Mouse (Mus musculus): ENCODE results near the gene Traf3ip2.

Gene Traf3ip2

DNA sequence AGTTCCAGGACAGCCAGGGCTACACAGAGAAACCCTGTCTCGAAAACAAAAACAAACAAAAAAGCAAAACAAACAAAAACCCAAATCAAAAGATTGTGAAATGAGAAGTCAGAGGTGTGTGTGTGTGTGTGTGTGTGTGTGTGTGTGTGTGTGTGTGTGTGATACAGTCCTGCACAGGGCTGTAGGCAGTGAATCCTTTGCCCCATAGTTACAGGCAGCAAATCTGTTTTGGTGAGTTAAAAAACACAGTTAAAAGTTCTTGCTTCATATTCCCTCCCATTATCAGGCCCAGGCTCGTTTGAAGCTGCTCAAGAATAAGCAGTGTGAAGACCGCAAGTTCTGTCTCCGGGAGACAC, at the start of gene Traf3ip2:
Gene Traf3ip2 (plus strand): TSS at position 302 of the 356 bp plus-strand sequence.
- no peak for DNase-seq

DNA sequence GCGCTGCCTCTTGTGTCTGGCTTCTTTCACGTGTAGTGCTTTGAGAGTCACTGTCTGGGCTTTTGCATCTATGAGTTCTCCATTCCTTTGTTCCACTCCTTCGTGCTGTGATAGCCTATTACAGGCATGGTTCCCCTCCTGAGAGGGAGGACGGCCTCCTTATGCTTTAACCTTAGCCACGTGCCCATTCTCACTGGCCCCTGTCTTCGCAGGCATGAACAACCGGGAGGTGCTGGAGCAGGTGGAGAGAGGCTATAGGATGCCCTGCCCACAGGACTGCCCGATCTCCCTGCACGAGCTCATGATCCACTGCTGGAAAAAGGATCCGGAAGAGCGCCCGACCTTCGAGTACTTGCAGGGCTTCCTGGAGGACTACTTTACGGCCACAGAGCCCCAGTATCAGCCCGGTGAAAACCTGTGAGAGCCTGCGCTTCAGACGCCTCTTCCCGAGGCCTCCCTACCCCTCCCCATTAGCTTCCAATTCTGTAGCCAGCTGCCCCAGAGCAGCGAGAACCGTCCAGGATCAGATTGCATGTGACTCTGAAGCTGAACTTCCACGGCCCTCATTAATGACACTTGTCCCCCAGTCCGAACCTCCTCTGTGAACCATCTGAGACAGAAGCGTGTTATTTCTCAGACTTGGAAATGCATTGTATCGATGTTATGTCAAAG, 49.0 kb upstream of the Traf3ip2 start:
- no peak for DNase-seq

- DNase-seq = no peak
Measured at GRCm38 (mm10) chr10:39566901-39567300, 45.8 kb upstream of the Traf3ip2 start.

DNA sequence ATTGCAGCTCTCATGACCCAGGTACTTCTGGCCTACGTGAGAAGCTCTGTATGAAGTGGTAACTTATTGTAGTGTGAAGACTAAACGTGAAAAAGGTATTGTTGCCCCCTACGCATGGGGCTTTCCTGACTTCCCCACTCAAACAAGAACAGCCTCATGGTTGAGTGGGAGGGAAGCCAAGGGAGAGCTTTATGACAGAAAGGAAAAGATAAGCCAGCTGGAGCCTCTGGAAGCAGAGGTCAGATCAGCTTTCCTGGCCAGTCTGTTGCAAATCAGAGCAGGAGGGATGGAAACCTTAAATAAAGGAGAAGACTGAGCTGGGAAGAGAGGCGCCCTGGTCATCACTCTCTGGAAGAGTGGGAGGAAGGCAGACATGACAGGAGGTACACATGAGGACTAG, 43.7 kb upstream of the Traf3ip2 start:
- no peak for DNase-seq

- DNase-seq = no peak
Measured at GRCm38 (mm10) chr10:39571011-39571410, 41.7 kb upstream of the Traf3ip2 start.

- DNase-seq = no peak
Measured at GRCm38 (mm10) chr10:39572050-39572671, 40.6 kb upstream of the Traf3ip2 start.

GRCm38 (mm10) chr10:39572672-39573051, 40.1 kb upstream of the Traf3ip2 start:
- peak; percentile 78 for DNase-seq

DNA sequence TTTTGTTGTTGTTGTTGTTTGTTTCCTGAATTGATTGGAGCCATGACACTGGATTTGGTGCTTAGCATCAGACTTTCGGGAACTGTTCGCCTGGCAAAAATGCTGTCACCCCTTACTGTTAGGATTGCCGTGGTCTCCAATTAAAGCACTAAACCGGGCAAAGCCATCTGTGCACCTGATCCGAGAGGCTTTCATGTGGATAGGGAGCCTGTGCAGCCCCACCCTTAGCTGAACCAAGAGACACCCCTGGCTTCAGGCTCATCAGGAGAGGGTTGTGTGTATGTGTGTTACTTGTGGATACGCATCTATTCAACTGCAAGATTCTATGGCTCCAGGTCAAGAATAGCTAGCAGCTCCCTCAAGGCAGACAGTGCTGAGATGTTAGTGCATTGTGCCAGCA, 36.3 kb upstream of the Traf3ip2 start:
- no peak for DNase-seq

- DNase-seq = no peak
Measured at GRCm38 (mm10) chr10:39580477-39580876, 32.3 kb upstream of the Traf3ip2 start.

DNA sequence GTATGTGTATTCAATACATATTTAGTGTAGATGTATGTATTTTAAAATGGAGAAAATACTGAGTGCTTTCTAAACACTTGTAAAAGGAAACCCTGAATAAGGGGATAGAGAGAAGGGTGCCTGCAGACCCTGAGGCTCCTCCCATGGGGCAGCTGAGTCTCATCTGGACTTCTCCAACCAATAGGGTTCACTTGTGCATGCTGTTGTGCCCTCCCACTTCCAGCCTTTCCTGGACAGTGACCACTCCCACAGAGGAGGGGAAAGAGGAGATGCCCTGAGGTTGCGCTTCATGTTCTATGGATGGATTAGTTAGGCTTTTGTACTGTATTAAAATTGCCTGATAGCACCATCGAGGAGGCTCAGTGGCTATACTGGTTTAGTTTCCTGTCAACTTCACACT, 30.3 kb upstream of the Traf3ip2 start:
- DNase-seq = no peak

- peak; percentile 59 for DNase-seq
Measured at GRCm38 (mm10) chr10:39583718-39584117, 29.0 kb upstream of the Traf3ip2 start.

- no peak for DNase-seq
Measured at GRCm38 (mm10) chr10:39587290-39587925, 25.3 kb upstream of the Traf3ip2 start.

GRCm38 (mm10) chr10:39587973-39588746, 24.6 kb upstream of the Traf3ip2 start:
- no peak for DNase-seq

GRCm38 (mm10) chr10:39589765-39590546, 22.8 kb upstream of the Traf3ip2 start:
- DNase-seq = no peak

DNA sequence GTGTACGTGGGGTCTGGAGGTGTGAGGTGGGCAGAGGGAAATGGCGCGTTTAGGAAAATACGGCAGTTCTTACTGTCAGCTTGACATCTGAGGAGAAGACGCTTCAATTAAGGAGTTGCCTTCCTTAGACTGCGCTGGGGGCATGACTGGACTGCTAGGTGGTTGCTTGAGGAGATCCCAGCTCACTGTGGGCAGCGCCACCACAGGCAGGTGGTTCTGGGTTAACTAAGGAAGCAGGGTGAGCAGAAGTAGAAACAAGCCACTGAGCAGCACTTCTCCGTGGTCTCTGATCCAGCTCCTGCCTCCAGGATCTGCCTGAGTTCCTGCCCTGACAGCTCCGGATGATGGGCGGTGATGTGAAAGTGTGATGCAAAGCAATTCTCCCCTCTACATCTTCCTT, 22.1 kb upstream of the Traf3ip2 start:
- DNase-seq = no peak

- DNase-seq = no peak
Measured at GRCm38 (mm10) chr10:39592501-39592900, 20.2 kb upstream of the Traf3ip2 start.

GRCm38 (mm10) chr10:39594716-39595115, 18.0 kb upstream of the Traf3ip2 start:
- no peak for DNase-seq

GRCm38 (mm10) chr10:39595862-39596261, 16.9 kb upstream of the Traf3ip2 start:
- no peak for DNase-seq

DNA sequence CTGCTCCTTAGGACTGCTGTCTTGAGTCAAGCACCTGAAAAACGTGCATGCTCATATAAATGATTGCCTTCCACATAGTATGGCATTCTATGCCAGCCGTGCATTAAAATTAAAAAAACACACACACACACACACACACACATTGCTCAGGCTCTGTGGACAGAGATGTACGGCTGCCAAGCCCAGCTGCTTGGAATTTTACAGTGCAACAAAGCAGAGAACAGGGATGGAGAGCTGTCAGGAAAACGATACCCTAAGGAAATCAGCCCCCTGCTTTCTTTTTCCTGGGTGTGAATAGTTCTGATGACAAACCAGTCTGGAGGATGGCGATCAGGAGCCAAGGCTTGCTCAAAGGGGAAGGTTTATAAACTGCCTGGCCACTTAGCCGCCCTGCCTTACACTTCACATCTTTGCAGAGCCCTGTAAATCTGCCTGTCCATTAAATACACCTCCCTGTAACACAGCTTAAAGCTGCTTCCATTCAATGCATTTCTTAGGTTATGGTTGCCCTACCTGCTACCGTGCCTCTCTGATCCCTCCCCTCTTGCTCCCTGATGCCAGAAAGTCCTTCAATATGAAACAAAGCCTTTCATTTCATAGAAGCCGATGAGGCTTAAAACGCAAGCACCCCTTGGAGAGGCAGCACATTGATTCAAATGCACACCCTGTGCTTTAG, 15.5 kb upstream of the Traf3ip2 start:
- no peak for DNase-seq

DNA sequence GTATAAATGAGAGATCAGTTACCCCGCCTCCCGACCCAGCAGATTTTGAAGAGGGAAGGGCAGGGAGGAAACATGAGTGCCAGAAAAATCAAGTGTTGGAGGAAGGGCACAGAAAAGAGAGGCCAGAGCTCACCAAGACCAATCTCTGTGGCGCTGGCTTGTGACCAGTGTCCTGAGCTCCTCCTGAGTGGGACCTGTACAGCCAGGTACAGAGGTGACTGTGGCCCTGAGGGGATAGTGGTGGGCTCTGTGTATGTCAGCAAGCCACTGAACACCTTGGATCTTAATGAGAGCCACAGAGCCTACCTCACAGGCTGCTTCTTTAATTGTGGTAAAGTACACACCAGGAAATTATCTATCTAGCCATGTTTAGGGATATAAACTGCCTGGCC, 14.9 kb upstream of the Traf3ip2 start:
- no peak for DNase-seq

- no peak for DNase-seq
Measured at GRCm38 (mm10) chr10:39599601-39600000, 13.1 kb upstream of the Traf3ip2 start.

- no peak for DNase-seq
Measured at GRCm38 (mm10) chr10:39600115-39600514, 12.6 kb upstream of the Traf3ip2 start.

Data from right cerebral cortex, adult 18-20 months (tissue).